Mouse (Mus musculus) neural tube, embryonic 13.5 days (tissue): ENCODE data around the gene Banp. TPM values are rescaled to one million over a fixed set of nuclear protein-coding genes. Genes with fewer than 3 reads are reported as not detected.

Experiments used
- ATAC-seq: fragments of 200-750 bp; cut with Nextera tagmentation; 2 replicates; pipeline ENCODE4 v1.8.0; 2017; ENCODE audit warnings: low read depth, mild to moderate bottlenecking, moderate TSS enrichment, moderate library complexity
- H3K27ac ChIP-seq: fragments of 300-500 bp; sonication (generic); replicated peaks from 2 replicates; pipeline ENCODE4 v1.5.1; 2015; ENCODE audit warnings: moderate library complexity, mild to moderate bottlenecking, inconsistent platforms
- H3K27me3 ChIP-seq: fragments of 300-500 bp; sonication (generic); 2 replicates; pipeline ENCODE4 v1.6.1; 2015; ENCODE audit warnings: mild to moderate bottlenecking, inconsistent platforms
- H3K36me3 ChIP-seq: fragments of 300-500 bp; sonication (generic); 2 replicates; pipeline ENCODE4 v1.6.1; 2015; ENCODE audit warnings: mild to moderate bottlenecking, inconsistent platforms
- H3K4me1 ChIP-seq: fragments of 300-500 bp; sonication (generic); replicated peaks from 2 replicates; pipeline ENCODE4 v1.6.1; 2015; ENCODE audit warnings: inconsistent platforms
- H3K4me2 ChIP-seq: fragments of 300-500 bp; sonication (generic); 2 replicates; pipeline ENCODE4 v1.6.1; 2015; ENCODE audit warnings: inconsistent platforms, mild to moderate bottlenecking, moderate library complexity
- H3K4me3 ChIP-seq: fragments of 300-500 bp; sonication (generic); 2 replicates; pipeline ENCODE4 v1.5.1; 2015; ENCODE audit warnings: mild to moderate bottlenecking, inconsistent platforms
- H3K9ac ChIP-seq: fragments of 300-500 bp; sonication (generic); 2 replicates; pipeline ENCODE4 v1.6.1; 2015; ENCODE audit warnings: moderate library complexity, mild to moderate bottlenecking, inconsistent platforms
- H3K9me3 ChIP-seq: fragments of 300-500 bp; sonication (generic); 2 replicates; pipeline ENCODE4 v1.6.1; 2016; ENCODE audit warnings: inconsistent platforms
- WGBS: fragments of 180-500 bp; shearing (Covaris S2); methylation state at CpG from one replicate; pipeline ENCODE4 v1.1.7; 2015; 5-methylcytosine and 5-hydroxymethylcytosine counted together
- polyA plus RNA-seq: library from polyadenylated mRNA; unstranded; fragments of >200 nt; fragmentation: Nextera tagmentation; extraction: Ambion mirVana; gene quantifications from 2 replicates; pipeline ENCODE4 v1.2.1, GENCODE M21; 2015

The Banp gene
- polyA plus RNA-seq, 1 experiment from 2014 or later = 60.1 TPM

GRCm38 (mm10) chr8:121955825-121956500 is 6.4 kb downstream of the Banp start:
- H3K9me3 ChIP-seq = no peaks in the 10 kb centered on the region
- H3K4me3 ChIP-seq = no peak overlapping the region
- no peak overlapping the region for H3K9ac ChIP-seq
- peaks cover 27% of the 10 kb centered on the region for H3K36me3 ChIP-seq
- WGBS = 81% methylated on average over 1 of the region's 1 CpGs
- ATAC-seq = no peak
- no peaks in the 10 kb centered on the region for H3K27me3 ChIP-seq
- H3K4me2 ChIP-seq = no peak overlapping the region
- peaks cover 44% of the 10 kb centered on the region for H3K4me1 ChIP-seq
- H3K27ac ChIP-seq = no peak overlapping the region

- WGBS = 87% methylated on average over 1 of the region's 1 CpGs
- Histone ChIP-seq H3K27me3 (no peaks in the 10 kb centered on the region), H3K27ac (no peak overlapping the region), H3K4me2 (no peak overlapping the region), H3K9me3 (no peaks in the 10 kb centered on the region), H3K36me3 (peaks cover 23% of the 10 kb centered on the region), H3K9ac (no peak overlapping the region), H3K4me3 (no peak overlapping the region), H3K4me1 (peaks cover 23% of the 10 kb centered on the region)
- no peak for ATAC-seq
Observed at GRCm38 (mm10) chr8:121958395-121958794, 8.8 kb downstream of the Banp start.

GRCm38 (mm10) chr8:121962892-121963291 is 13.3 kb downstream of the Banp start:
- WGBS = 81% methylated on average over 3 of the region's 3 CpGs
- no peak for ATAC-seq

GRCm38 (mm10) chr8:121964716-121965512 is 15.4 kb downstream of the Banp start:
- Histone ChIP-seq H3K27me3 (no peaks in the 10 kb centered on the region), H3K27ac (peak overlapping the region; percentile 46), H3K9ac (no peak overlapping the region), H3K4me1 (peaks cover 57% of the 10 kb centered on the region), H3K9me3 (no peaks in the 10 kb centered on the region), H3K4me3 (no peak overlapping the region), H3K4me2 (no peak overlapping the region), H3K36me3 (no peaks in the 10 kb centered on the region)
- no peak for ATAC-seq
- WGBS = 55% methylated on average over 8 of the region's 8 CpGs

More at GRCm38 (mm10) chr8:121962892-121963291, 13.3 kb downstream of the Banp start:
- no peak overlapping the region for H3K4me2 ChIP-seq
- no peak overlapping the region for H3K4me3 ChIP-seq
- no peak overlapping the region for H3K9ac ChIP-seq
- no peaks in the 10 kb centered on the region for H3K9me3 ChIP-seq
- H3K4me1 ChIP-seq = peaks cover 49% of the 10 kb centered on the region
- no peaks in the 10 kb centered on the region for H3K36me3 ChIP-seq
- no peak overlapping the region for H3K27ac ChIP-seq
- H3K27me3 ChIP-seq = no peaks in the 10 kb centered on the region

GRCm38 (mm10) chr8:121966110-121966509 is 16.6 kb downstream of the Banp start:
- peak; percentile 6; the same call in 1 of the 2 replicates for ATAC-seq
- Histone ChIP-seq H3K4me1 (peaks cover 67% of the 10 kb centered on the region), H3K4me2 (no peak overlapping the region), H3K9ac (peak overlapping the region; percentile 48), H3K27me3 (no peaks in the 10 kb centered on the region), H3K27ac (peak overlapping the region; percentile 84), H3K9me3 (no peaks in the 10 kb centered on the region), H3K36me3 (no peaks in the 10 kb centered on the region), H3K4me3 (no peak overlapping the region)
- 56% methylated on average over 5 of the region's 5 CpGs for WGBS

GRCm38 (mm10) chr8:121966714-121967448 is 17.3 kb downstream of the Banp start:
- no peak overlapping the region for H3K4me2 ChIP-seq
- H3K27me3 ChIP-seq = no peaks in the 10 kb centered on the region
- peak overlapping the region; percentile 48 for H3K9ac ChIP-seq
- H3K36me3 ChIP-seq = no peaks in the 10 kb centered on the region
- WGBS = 30% methylated on average over 7 of the region's 7 CpGs
- no peak overlapping the region for H3K4me3 ChIP-seq
- H3K4me1 ChIP-seq = peaks cover 75% of the 10 kb centered on the region
- H3K27ac ChIP-seq = peak overlapping the region; percentile 84
- H3K9me3 ChIP-seq = no peaks in the 10 kb centered on the region
- peak; percentile 63; the same call in 1 of the 2 replicates for ATAC-seq

GRCm38 (mm10) chr8:121967977-121968376 is 18.4 kb downstream of the Banp start:
- no peaks in the 10 kb centered on the region for H3K9me3 ChIP-seq
- peak overlapping the region; percentile 84 for H3K27ac ChIP-seq
- ATAC-seq = no peak
- peak overlapping the region; percentile 50 for H3K9ac ChIP-seq
- WGBS = 18% methylated on average over 4 of the region's 4 CpGs
- H3K4me1 ChIP-seq = peaks cover 75% of the 10 kb centered on the region
- no peaks in the 10 kb centered on the region for H3K27me3 ChIP-seq
- 0 out of 2 replicates have a peak overlapping the region, but pooled peaks have one; percentile 18 for H3K4me2 ChIP-seq
- H3K4me3 ChIP-seq = no peak overlapping the region
- no peaks in the 10 kb centered on the region for H3K36me3 ChIP-seq

- Histone ChIP-seq H3K36me3 (no peaks in the 10 kb centered on the region), H3K9me3 (no peaks in the 10 kb centered on the region), H3K9ac (peak overlapping the region; percentile 22; the same call in 1 of the 2 replicates), H3K4me3 (no peak overlapping the region), H3K4me1 (peaks cover 72% of the 10 kb centered on the region), H3K4me2 (no peak overlapping the region), H3K27ac (peak overlapping the region; percentile 84), H3K27me3 (no peaks in the 10 kb centered on the region)
- 63% methylated on average over 4 of the region's 4 CpGs for WGBS
- ATAC-seq = no peak
Observed at GRCm38 (mm10) chr8:121968542-121968941, 19.0 kb downstream of the Banp start.

GRCm38 (mm10) chr8:121970225-121970624 is 20.7 kb downstream of the Banp start:
- Histone ChIP-seq H3K27me3 (no peaks in the 10 kb centered on the region), H3K4me1 (peaks cover 59% of the 10 kb centered on the region), H3K9ac (no peak overlapping the region), H3K27ac (0 out of 2 replicates have a peak overlapping the region, but pooled peaks have one; percentile 4), H3K9me3 (no peaks in the 10 kb centered on the region), H3K36me3 (peaks cover 16% of the 10 kb centered on the region), H3K4me2 (no peak overlapping the region), H3K4me3 (no peak overlapping the region)
- ATAC-seq = no peak
- 82% methylated on average over 8 of the region's 8 CpGs for WGBS

- 70% methylated on average over 17 of the region's 17 CpGs for WGBS
- peak overlapping the region; percentile 19; the same call in 1 of the 2 replicates for H3K27ac ChIP-seq
- no peak overlapping the region for H3K4me2 ChIP-seq
- H3K9ac ChIP-seq = 0 out of 2 replicates have a peak overlapping the region, but pooled peaks have one; percentile 17
- no peak overlapping the region for H3K4me3 ChIP-seq
- H3K36me3 ChIP-seq = peaks cover 29% of the 10 kb centered on the region
- H3K27me3 ChIP-seq = no peaks in the 10 kb centered on the region
- ATAC-seq = no peak
- H3K4me1 ChIP-seq = peaks cover 46% of the 10 kb centered on the region
- no peaks in the 10 kb centered on the region for H3K9me3 ChIP-seq
Observed at GRCm38 (mm10) chr8:121971488-121972058, 22.0 kb downstream of the Banp start.

GRCm38 (mm10) chr8:121973906-121974305 is 24.4 kb downstream of the Banp start:
- Histone ChIP-seq H3K27me3 (no peaks in the 10 kb centered on the region), H3K4me2 (no peak overlapping the region), H3K36me3 (peaks cover 49% of the 10 kb centered on the region), H3K9me3 (no peaks in the 10 kb centered on the region), H3K27ac (no peak overlapping the region), H3K9ac (no peak overlapping the region), H3K4me1 (peaks cover 23% of the 10 kb centered on the region), H3K4me3 (no peak overlapping the region)
- no peak for ATAC-seq
- WGBS = 93% methylated on average over 28 of the region's 28 CpGs
